Mouse (Mus musculus): ENCODE measurements around the gene Ackr3.

GRCm38 (mm10) chr1:90236640-90237039, 32.9 kb downstream of the Ackr3 start:
- TF ChIP-seq CTCF (IDR thresholded peaks at IDR 0.05; ENCODE audit: low read depth, low read length) (no peak), POLR2A (IDR thresholded peaks at IDR 0.05; ENCODE audit: borderline replicate concordance, low read depth, low read length) (no peak)
